Mouse (Mus musculus) liver, postnatal 0 days (tissue): ENCODE measurements around the gene Ptpro.

Source experiments
- CTCF ChIP-seq: sonication (generic); IDR thresholded peaks from 2 replicates; pipeline ENCODE4 v1.5.1; 2016; ENCODE audit warnings: antibody characterized with exemption, low read depth
- EP300 ChIP-seq: IDR thresholded peaks from 2 replicates; pipeline ENCODE4 v1.6.1; 2016; ENCODE audit warnings: antibody characterized with exemption, low read depth, mild to moderate bottlenecking

DNA sequence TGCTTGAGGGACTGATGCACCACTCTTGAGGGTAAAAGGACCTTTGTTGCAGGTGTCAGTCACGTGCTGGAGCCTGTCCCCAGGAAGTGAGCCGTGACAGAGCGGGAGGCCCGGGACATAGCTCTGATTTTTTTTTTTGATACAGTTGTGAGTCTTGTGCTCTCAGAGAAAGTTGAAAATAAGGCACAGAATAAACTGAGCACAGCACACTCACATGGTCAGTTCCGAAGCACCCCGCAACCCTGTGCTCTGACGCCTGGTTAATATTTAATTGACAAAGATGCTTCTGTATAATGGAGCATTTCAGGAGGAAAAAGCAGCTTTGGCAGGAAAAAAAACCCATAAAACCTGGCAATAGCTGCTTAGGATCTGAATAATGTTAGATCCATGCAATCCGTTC is 118.6 kb downstream of the Ptpro start:
- no peak for TF ChIP-seq CTCF
- TF ChIP-seq EP300, result no peak
